Mouse (Mus musculus) liver, postnatal 0 days (tissue): Measurements from ENCODE around the gene Camta1.

Experiments
- CTCF ChIP-seq: sonication (generic); IDR thresholded peaks from 2 replicates; pipeline ENCODE4 v1.5.1; 2016; ENCODE audit warnings: antibody characterized with exemption, low read depth
- EP300 ChIP-seq: IDR thresholded peaks from 2 replicates; pipeline ENCODE4 v1.6.1; 2016; ENCODE audit warnings: antibody characterized with exemption, low read depth, mild to moderate bottlenecking

DNA sequence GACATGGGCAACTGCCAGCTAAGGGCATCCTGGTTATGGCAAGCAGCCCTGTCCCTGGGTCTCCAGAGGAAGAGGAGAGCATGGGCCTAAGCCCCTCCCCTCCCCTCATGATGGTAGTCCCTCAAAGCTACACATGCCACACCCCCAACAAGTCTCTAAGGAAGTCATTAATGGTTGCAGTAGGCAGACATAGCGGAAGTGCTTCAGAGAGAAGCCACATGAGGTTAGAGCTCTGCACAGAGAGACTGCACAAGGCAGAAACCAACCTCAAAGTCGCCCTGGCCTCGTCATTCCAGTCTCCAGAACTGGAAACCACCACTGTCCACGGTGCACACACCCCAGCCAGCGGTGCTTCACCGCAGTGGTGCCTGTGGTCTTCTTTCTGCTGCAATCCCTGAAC, 709.7 kb downstream of the Camta1 start:
- no peak for TF ChIP-seq CTCF
- TF ChIP-seq EP300 = no peak
